Mouse (Mus musculus): ENCODE measurements around the gene Hoxc4.

DNA sequence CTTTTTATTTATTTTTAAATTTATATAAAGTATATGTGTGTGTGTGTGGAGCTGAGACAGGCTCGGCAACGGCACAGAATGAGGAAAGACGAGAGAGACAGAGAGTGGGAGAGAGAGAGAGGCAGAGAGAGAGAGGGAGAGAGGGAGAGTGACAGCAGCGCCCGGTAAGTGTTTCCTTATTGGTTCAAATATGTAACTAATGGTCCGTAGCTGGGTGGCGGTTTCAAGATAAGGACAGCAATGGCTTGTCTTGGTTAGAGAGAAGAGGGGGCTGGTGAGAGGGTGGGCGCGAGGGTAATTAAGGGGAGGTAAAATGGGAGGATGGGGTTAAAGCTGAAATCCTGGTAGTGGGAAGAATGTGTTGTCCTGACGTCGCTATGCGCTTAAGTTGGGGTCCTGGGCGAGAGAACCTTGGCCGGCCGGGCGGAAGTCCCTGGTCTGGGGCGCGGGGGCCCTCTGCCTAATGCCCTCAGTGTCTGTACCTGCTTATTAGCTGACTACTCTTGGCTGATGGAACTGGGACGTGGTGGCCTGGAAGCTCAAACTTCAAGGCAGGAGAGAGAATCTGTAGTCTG is 20.0 kb upstream of the Hoxc4 start:
- TF ChIP-seq POLR2A (IDR thresholded peaks at IDR 0.05; ENCODE audit: insufficient read depth, low read length) (no peak), EP300 (IDR thresholded peaks at IDR 0.05; ENCODE audit: insufficient read depth, low read depth, low read length) (no peak)
